Mouse (Mus musculus) gastrocnemius, postnatal 14 days (tissue): Measurements from ENCODE around the gene Gm37419. TPM values are rescaled to one million over a fixed set of nuclear protein-coding genes. Genes with fewer than 3 reads are reported as not detected.
A peak's percentile ranks its signal among the peaks of the same experiment; 100 is the strongest.

Experiments
- DNase-seq: peaks from one replicate; pipeline ENCODE4 v3.0.0; 2021; ENCODE audit warnings: mixed read lengths
- intact Hi-C: fragments of 180-260 bp; cut with DNase I; formaldehyde crosslinking; loops from one replicate; pipeline ENCODE4 v1.15.1; 2025; ENCODE audit warnings: low total_unique reads
- total RNA-seq, 2 experiments: library from RNA; stranded (reverse); gene quantifications; 2 replicates each; pipeline ENCODE4 v1.2.3; 2021

Gene Gm37419
- total RNA-seq, 2 experiments from 2014 or later: not detected

DNA sequence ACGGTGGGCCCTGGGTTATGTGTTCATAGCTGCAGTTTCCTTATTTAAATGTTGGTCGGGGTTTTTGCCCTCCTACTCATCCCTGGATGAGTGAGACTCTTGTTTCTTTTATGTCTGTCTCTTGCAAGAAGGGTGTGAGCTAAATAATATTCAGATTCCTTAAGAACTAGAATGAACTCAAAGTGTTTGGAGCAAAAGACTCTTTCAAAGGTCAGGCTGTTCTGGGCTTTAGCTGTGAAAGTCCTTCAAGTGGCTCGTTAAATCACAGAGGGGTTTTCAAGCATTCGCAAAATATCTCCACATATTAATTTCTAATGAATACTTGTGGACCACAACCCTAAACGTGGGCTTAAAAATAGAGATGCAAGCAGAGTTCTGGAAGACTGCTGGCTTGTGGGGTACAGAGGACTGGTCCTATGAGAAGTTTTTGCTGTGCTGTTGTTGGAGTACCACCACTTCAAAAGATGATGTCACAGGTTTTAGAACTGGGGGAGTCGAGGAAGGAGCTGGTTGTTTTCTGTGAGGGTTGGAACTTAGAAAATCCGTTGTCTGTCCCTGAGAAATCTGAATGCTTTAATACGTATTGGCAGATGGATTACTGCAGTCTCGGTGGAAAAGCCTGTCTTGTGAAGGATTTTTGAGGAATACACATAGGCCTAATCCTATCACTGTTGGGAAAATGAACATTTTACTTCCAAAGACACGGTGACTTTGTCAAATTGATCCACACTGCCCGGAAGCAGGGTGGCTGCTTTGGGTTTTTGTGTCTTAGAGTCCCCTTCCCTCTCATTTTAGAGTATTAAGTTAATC, 2.1 kb downstream of the Gm37419 start:
- DNase-seq: no peak
- intact Hi-C loops: no loop called here

DNA sequence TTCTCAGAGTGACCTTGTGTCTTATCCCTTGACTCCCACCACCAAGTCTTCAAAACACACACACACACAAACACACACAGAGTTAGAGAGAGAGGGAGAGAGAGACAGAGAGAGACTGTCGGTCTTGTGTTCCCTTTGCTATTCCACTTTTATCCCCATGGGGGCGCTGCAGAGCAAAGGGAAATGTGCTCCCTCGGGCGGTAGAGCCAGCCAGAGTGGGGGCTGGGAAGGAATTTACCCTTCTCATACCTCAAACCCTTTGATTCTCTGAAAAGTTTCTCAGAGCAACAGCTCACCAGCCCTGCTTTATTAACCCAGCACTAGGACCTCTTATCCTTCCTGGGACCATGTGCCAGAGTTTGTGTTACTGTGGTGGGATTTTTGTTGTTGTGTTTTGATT, 2.9 kb downstream of the Gm37419 start:
- intact Hi-C loops: no loop called here
- peak; percentile 89 for DNase-seq

GRCm38 (mm10) chr16:23991846-23992580, 3.7 kb downstream of the Gm37419 start:
- DNase-seq: no peak
- intact Hi-C loops: no loop called here

- DNase-seq: no peak
- intact Hi-C loops: no loop called here
These were observed 5.4 kb downstream of the Gm37419 start for GRCm38 (mm10) chr16:23993351-23994321.

DNA sequence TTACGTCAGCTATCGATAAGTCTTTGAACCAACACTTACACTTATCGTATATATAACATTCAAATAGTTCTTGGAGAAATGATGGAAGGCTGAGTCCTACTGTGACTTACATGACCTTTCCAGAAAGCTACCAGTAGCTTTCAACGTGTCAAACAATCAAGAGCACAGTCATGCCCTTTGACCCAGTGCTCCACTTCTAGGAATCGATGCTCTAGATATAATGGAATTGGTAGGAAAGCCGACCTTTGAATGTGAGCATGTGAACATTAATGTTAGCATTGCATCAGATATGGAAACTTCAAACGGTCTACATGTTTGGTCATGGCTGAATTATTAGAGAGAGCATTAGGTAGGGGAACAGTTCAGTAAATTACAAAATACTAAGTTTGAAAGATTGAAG, 8.1 kb downstream of the Gm37419 start:
- intact Hi-C loops: no loop called here
- no peak for DNase-seq

DNA sequence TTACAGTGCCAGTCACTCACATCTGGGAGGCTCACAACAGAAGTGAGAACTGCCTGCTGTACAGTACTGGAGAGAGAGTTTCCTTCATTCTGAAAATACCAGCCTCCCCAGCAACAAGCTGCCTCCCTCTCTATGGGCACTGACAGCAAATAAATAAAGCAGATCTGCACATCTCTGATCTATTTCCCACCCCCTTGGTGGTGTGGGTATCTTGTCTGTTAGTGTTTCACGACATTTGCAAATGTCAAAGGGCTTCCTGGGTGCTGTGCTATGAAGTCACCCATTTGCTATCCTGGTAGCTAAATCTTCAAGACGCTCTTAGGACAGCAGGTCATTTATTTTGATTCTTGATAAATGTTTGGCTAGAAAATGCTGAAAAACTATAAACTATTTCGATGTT, 8.9 kb downstream of the Gm37419 start:
- intact Hi-C loops: no loop called here
- DNase-seq: no peak

DNA sequence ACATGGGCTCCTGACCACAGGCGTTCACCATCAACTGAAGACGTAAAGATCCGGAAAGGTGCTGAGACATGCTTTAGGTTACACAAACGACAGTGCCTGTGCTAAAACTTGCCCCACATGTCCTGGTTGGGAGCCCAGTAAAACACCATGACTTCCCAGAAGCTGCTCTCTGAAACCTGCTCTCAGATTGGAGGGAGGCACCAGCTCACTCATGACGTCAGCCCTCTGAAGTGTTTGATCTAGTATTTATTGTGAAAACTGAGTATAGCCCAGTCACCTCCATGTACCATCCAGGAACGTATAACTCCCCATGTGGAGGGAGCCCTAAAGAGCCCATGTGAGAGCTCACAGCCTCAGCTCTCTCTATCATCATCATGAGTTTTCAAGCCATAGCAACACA, 9.6 kb downstream of the Gm37419 start:
- intact Hi-C loops: no loop called here
- no peak for DNase-seq

DNA sequence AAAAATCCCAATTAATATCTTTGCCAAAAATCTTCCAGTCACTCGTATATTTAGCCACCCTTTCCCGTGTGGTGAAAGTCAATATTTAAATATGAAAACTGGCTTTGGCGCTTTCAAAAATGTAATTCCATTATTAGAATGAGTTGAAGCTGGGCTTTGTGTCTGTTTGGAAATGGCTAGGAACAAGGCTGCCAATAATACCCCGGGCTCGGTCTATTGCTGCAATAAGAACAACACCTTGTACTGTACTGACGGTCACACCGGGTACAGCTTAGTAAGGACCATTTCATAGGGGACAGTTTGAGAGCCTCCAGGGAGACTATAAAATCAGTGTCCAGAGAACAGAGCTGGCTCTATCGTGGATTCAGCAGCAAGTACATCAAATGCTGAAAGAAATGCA, 17.6 kb downstream of the Gm37419 start:
- DNase-seq: no peak
- intact Hi-C loops: no loop called here

DNA sequence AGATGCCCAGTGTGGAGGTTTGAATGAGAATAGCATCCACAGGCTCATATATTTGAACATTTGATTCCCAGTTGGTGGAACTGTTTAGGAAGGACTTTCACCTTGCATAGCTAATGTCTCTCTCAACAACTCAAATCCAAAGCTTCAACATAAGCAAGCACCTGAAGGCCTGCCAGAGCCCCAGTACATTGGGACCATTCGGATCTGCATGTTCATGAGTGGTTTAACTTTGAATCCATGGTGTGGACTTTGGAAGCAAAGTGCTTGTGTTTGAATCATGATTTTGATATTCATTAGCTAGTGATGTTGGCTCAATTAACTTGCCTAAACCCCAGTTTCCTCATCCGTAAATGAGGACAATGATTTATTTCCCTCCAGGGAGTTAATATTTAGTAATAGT, 21.6 kb downstream of the Gm37419 start:
- DNase-seq: no peak
- intact Hi-C loops: no loop called here

- no peak for DNase-seq
- intact Hi-C loops: no loop called here
These were observed 23.0 kb downstream of the Gm37419 start for GRCm38 (mm10) chr16:24011306-24011705.

DNA sequence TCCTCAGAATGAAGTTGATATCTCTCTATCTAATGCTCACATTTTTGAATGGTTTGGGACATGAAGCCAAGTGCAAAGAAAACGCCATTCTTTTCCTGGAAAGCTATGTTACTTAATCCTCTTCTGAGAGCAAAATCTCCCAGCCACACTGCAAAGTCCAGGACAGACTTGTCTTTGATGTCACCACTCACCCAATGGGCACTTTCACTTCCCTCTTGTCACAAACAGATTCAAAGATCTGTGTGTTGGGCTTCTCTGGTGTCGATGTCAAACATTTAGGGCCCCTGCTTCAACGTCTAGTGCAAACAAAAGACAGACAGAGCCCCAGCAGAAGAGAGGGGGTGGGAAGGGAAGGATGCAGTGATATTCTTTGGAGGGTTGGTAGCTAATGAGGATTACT, 23.8 kb downstream of the Gm37419 start:
- intact Hi-C loops: no loop called here
- DNase-seq: no peak

DNA sequence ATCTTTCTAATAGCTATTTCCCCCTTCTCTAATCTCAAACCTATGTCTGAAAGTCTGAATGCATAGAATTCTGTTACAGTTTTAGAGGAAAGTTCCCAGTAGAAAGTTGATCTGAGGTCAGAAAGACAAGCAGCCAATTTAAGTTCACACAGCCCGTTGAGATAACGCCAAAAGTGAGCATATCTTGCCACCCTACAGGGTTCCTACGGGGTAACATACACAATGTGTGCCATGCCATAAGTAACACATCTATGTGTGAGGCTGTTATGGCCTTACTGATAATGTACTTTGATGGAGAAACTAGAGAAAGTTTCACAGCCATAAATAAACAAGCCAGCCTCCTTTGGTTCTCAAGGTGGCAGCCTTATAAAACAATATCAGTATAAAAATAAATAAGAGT, 26.1 kb downstream of the Gm37419 start:
- intact Hi-C loops: no loop called here
- no peak for DNase-seq

GRCm38 (mm10) chr16:24016273-24016672, 28.0 kb downstream of the Gm37419 start:
- no peak for DNase-seq
- intact Hi-C loops: no loop called here

DNA sequence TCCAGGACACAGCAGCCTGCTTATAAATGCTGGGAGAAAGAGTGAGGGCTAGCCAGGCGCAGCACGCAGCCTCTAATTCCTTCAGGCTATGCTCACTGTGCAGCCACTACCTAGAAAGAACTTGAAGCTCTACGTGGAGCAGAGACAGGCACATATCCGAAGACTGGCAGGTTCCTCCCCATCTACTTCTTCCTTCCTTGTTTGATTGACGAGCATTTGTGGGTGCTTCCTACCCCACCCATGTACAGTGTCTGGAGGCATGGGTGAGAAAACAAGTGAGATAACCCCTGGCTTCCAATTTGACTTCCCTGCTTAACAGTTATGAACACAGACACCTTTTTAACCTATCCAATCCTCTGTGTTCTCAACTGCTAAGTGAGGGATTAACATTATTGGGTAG, 28.5 kb downstream of the Gm37419 start:
- intact Hi-C loops: no loop called here
- no peak for DNase-seq

GRCm38 (mm10) chr16:24021722-24022121, 33.4 kb downstream of the Gm37419 start:
- intact Hi-C loops: no loop called here
- DNase-seq: no peak

GRCm38 (mm10) chr16:24022605-24023004, 34.3 kb downstream of the Gm37419 start:
- no peak for DNase-seq
- intact Hi-C loops: no loop called here

GRCm38 (mm10) chr16:24025442-24025841, 37.2 kb downstream of the Gm37419 start:
- DNase-seq: no peak
- intact Hi-C loops: no loop called here

GRCm38 (mm10) chr16:24029965-24030672, 41.8 kb downstream of the Gm37419 start:
- no peak for DNase-seq
- intact Hi-C loops: no loop called here

- intact Hi-C loops: no loop called here
- no peak for DNase-seq
These were observed 45.0 kb downstream of the Gm37419 start for GRCm38 (mm10) chr16:24033259-24033658.
